In the genomic region with DNA sequence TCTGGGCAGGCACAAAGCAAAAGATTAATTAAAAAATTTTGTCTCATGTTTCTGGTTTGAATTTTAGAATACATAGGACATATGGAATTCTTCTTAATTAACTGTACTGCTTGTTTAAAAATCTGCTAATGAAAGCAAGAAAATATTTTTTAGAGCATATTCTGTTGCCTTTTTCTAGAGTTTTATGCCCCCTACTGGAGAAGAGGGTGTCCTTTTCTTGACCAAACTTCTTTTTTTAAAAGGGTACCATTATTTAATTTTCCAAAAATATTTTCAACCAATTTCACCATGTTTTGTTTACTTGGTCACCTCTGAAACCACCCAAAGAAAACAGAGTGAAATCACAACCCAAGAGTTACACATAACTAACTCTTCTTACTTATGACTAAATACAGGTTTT, we compare ENCODE assay signal across 28 mouse cellular contexts. TPM values are rescaled to one million over a fixed set of nuclear protein-coding genes. Genes with fewer than 3 reads are reported as not detected.
DNase-seq lines count a peak whose midpoint lies in the region; ATAC-seq and TF ChIP-seq lines count a peak whose summit lies in the region.
"Had no signal": no experiment of that assay in that cellular context is flagged by ENCODE, and none has a peak within 500 bp of the region (broad histone marks: within the 10 kb centered on the region; RNA-seq: fewer than 3 reads in every experiment).

No protein-coding gene starts in this region.

- H3K9me3 ChIP-seq in intestine, postnatal 0 days (ENCODE audit: control insufficient read depth), result no peaks in the 10 kb centered on the region
- H3K9me3 ChIP-seq in intestine, embryonic 15.5 days, result no peaks in the 10 kb centered on the region
- H3K9me3 ChIP-seq in midbrain, postnatal 0 days (ENCODE audit: low read length), result no peaks in the 10 kb centered on the region
- H3K9me3 ChIP-seq in midbrain, embryonic 16.5 days (replicated peaks; ENCODE audit: control insufficient read depth, low read length, poor library complexity, severe bottlenecking), result no peaks in the 10 kb centered on the region
- H3K9me3 ChIP-seq in MEL (replicated peaks; ENCODE audit: insufficient read depth, low read length), result no peaks in the 10 kb centered on the region
- H3K9me3 ChIP-seq: liver, embryonic 15.5 days; neural tube, embryonic 15.5 days had no signal

- no peaks in the 10 kb centered on the region for H3K27me3 ChIP-seq in intestine, postnatal 0 days (replicated peaks; ENCODE audit: control insufficient read depth, insufficient read depth, low read length)
- H3K27me3 ChIP-seq in intestine, embryonic 15.5 days (replicated peaks), result no peaks in the 10 kb centered on the region
- no peaks in the 10 kb centered on the region for H3K27me3 ChIP-seq in midbrain, postnatal 0 days (ENCODE audit: insufficient read depth, low read length)
- H3K27me3 ChIP-seq in midbrain, embryonic 16.5 days (ENCODE audit: control insufficient read depth, insufficient read depth, low read depth, low read length), result no peaks in the 10 kb centered on the region
- no peaks in the 10 kb centered on the region for H3K27me3 ChIP-seq in MEL (ENCODE audit: control insufficient read depth in 1 of 2, insufficient read depth in 2 of 2, low read length in 2 of 2)
- H3K27me3 ChIP-seq: liver, embryonic 15.5 days; neural tube, embryonic 15.5 days had no signal

- H3K79me2 ChIP-seq in MEL (ENCODE audit: control insufficient read depth, insufficient read depth, low read length, poor library complexity), result no peaks in the 10 kb centered on the region

- no peak for TF ChIP-seq EP300 in MEL (IDR thresholded peaks at IDR 0.05; ENCODE audit: low read depth in 1 of 2, low read length in 2 of 2)

- TF ChIP-seq CTCF in intestine, postnatal 0 days (IDR thresholded peaks at IDR 0.05; ENCODE audit: low read depth), result peak; percentile 17; the same call in 1 of the 2 replicates
- TF ChIP-seq CTCF in midbrain, postnatal 0 days (IDR thresholded peaks at IDR 0.05), result 0 out of 2 replicates have a peak, but pooled peaks have one; percentile 26
- TF ChIP-seq CTCF in MEL (IDR thresholded peaks at IDR 0.05 in 2 of 3, conservative IDR thresholded peaks at IDR 0.05 in 1 of 3; ENCODE audit: control insufficient read depth in 1 of 3, insufficient read depth in 1 of 3, low read depth in 2 of 3, low read length in 3 of 3, poor library complexity in 1 of 3, severe bottlenecking in 1 of 3), result peak in 1 of 3 experiments; percentile 37; a peak in 2 of 6 replicates

- no peak for DNase-seq in midbrain, postnatal 0 days (ENCODE audit: low spot score)
- peak; percentile 10 for DNase-seq in MEL (ENCODE audit: low read depth, low spot score)
- no peak for DNase-seq in cerebellum, postnatal 14 days
- DNase-seq in lung, adult 18-20 months, result no peak
- DNase-seq: adrenal gland, postnatal 14 days; cerebellum, adult 11 months; cerebellum, adult 9-10 months; kidney, adult 11 months; kidney, postnatal 36 days; layer of hippocampus, postnatal 36 days; liver; lung, postnatal 36 days; right cerebral cortex, postnatal 25 days; spleen, adult 18-20 months; thymus, adult 18-20 months; thymus, postnatal 25 days had no signal

- no peak for ATAC-seq in intestine, postnatal 0 days
- ATAC-seq in intestine, embryonic 15.5 days, result no peak
- no peak for ATAC-seq in midbrain, postnatal 0 days (ENCODE audit: low FRiP score)
- no peak for ATAC-seq in midbrain, embryonic 16.5 days
- ATAC-seq: forebrain, embryonic 16.5 days had no signal

- H3K4me2 ChIP-seq in intestine, postnatal 0 days (replicated peaks; ENCODE audit: low read depth), result no peak overlapping the region
- no peak overlapping the region for H3K4me2 ChIP-seq in intestine, embryonic 15.5 days (replicated peaks)
- H3K4me2 ChIP-seq in midbrain, postnatal 0 days (ENCODE audit: low read depth, low read length, poor library complexity, severe bottlenecking), result no peak overlapping the region
- H3K4me2 ChIP-seq in midbrain, embryonic 16.5 days (ENCODE audit: low read length), result no peak overlapping the region
- H3K4me2 ChIP-seq: liver, embryonic 15.5 days; midbrain, embryonic 11.5 days; neural tube, embryonic 15.5 days had no signal

- H3K4me3 ChIP-seq in intestine, postnatal 0 days (ENCODE audit: low read depth, low read length), result no peak overlapping the region
- no peak overlapping the region for H3K4me3 ChIP-seq in intestine, embryonic 15.5 days (replicated peaks)
- H3K4me3 ChIP-seq in midbrain, postnatal 0 days (ENCODE audit: low read depth, low read length), result no peak overlapping the region
- H3K4me3 ChIP-seq in midbrain, embryonic 16.5 days (ENCODE audit: low read depth, low read length), result no peak overlapping the region
- H3K4me3 ChIP-seq in MEL (ENCODE audit: control insufficient read depth in 1 of 2, insufficient read depth in 1 of 2, low read depth in 2 of 2, low read length in 2 of 2), result no peak overlapping the region
- H3K4me3 ChIP-seq: erythroblast, embryonic 14.5 days; liver, embryonic 15.5 days; neural tube, embryonic 15.5 days had no signal

- H3K27ac ChIP-seq in intestine, postnatal 0 days (ENCODE audit: low read depth, low read length), result no peak overlapping the region
- no peak overlapping the region for H3K27ac ChIP-seq in intestine, embryonic 15.5 days
- H3K27ac ChIP-seq in midbrain, postnatal 0 days (ENCODE audit: low read depth, low read length), result no peak overlapping the region
- H3K27ac ChIP-seq in midbrain, embryonic 16.5 days (ENCODE audit: low read length), result no peak overlapping the region
- H3K27ac ChIP-seq in MEL (ENCODE audit: control insufficient read depth, low read depth, low read length), result no peak overlapping the region
- H3K27ac ChIP-seq: liver, embryonic 15.5 days; neural tube, embryonic 15.5 days had no signal

- peak; percentile 4; the same call in 1 of the 2 replicates for TF ChIP-seq RAD21 in MEL (IDR thresholded peaks at IDR 0.05; ENCODE audit: low read depth, low read length)

- TF ChIP-seq POLR2A in MEL (IDR thresholded peaks at IDR 0.05; ENCODE audit: control insufficient read depth in 1 of 2, insufficient read depth in 1 of 2, low read depth in 1 of 2, low read length in 2 of 2, poor library complexity in 1 of 2), result no peak

- H3K36me3 ChIP-seq in intestine, postnatal 0 days (ENCODE audit: control insufficient read depth, insufficient read depth), result peaks cover 36% of the 10 kb centered on the region
- H3K36me3 ChIP-seq in intestine, embryonic 15.5 days, result peaks cover 5% of the 10 kb centered on the region; the same call in 1 of the 2 replicates
- H3K36me3 ChIP-seq in midbrain, postnatal 0 days (ENCODE audit: insufficient read depth, low read length), result no peaks in the 10 kb centered on the region
- no peaks in the 10 kb centered on the region for H3K36me3 ChIP-seq in midbrain, embryonic 16.5 days (ENCODE audit: control insufficient read depth, insufficient read depth, low read length)
- no peaks in the 10 kb centered on the region for H3K36me3 ChIP-seq in MEL (ENCODE audit: control insufficient read depth in 1 of 2, insufficient read depth in 2 of 2, low read length in 2 of 2)
- H3K36me3 ChIP-seq: neural tube, embryonic 15.5 days had no signal

- no peak overlapping the region for H3K9ac ChIP-seq in intestine, postnatal 0 days (ENCODE audit: low read depth, low read length)
- H3K9ac ChIP-seq in intestine, embryonic 15.5 days, result no peak overlapping the region
- H3K9ac ChIP-seq in midbrain, postnatal 0 days (replicated peaks; ENCODE audit: low read length, poor library complexity, severe bottlenecking), result no peak overlapping the region
- H3K9ac ChIP-seq in midbrain, embryonic 16.5 days (ENCODE audit: low read depth, low read length), result no peak overlapping the region
- no peak overlapping the region for H3K9ac ChIP-seq in MEL (ENCODE audit: control insufficient read depth, low read depth, low read length, poor library complexity, severe bottlenecking)
- H3K9ac ChIP-seq: liver, embryonic 15.5 days; neural tube, embryonic 15.5 days had no signal

- H3K4me1 ChIP-seq in intestine, postnatal 0 days (replicated peaks; ENCODE audit: control insufficient read depth, insufficient read depth, low read length), result no peaks in the 10 kb centered on the region
- H3K4me1 ChIP-seq in intestine, embryonic 15.5 days (replicated peaks), result no peaks in the 10 kb centered on the region
- H3K4me1 ChIP-seq in midbrain, postnatal 0 days (ENCODE audit: insufficient read depth, low read length), result no peaks in the 10 kb centered on the region
- no peaks in the 10 kb centered on the region for H3K4me1 ChIP-seq in midbrain, embryonic 16.5 days (ENCODE audit: control insufficient read depth, insufficient read depth, low read length)
- H3K4me1 ChIP-seq in MEL (ENCODE audit: control insufficient read depth in 1 of 2, insufficient read depth in 2 of 2, low read length in 2 of 2), result no peaks in the 10 kb centered on the region
- H3K4me1 ChIP-seq: liver, embryonic 15.5 days; neural tube, embryonic 15.5 days had no signal

TF ChIP-seq in MEL, 35 proteins besides CTCF, POLR2A, EP300 and RAD21:
- TF ChIP-seq USF1 (IDR thresholded peaks at IDR 0.05; ENCODE audit: low read depth, low read length), result no peak
- TF ChIP-seq KAT2A (conservative IDR thresholded peaks at IDR 0.05; ENCODE audit: low read depth, low read length), result no peak
- TF ChIP-seq POLR2AphosphoS2 (IDR thresholded peaks at IDR 0.05; ENCODE audit: low read length), result no peak
- no peak for TF ChIP-seq CHD1 (IDR thresholded peaks at IDR 0.05; ENCODE audit: low read depth, low read length)

RNA-seq across cellular contexts. Expression of gene Col10a1, which starts 9.5 kb away (rescaled TPM):
- 0.13 TPM in 1 of 2 replicates, not detected in the other for polyA plus RNA-seq in intestine, postnatal 0 days (2015; fragmentation: Nextera tagmentation; extraction: Ambion mirVana)
- polyA plus RNA-seq in intestine, embryonic 15.5 days (2015; fragmentation: Nextera tagmentation; extraction: Ambion mirVana), result 0.11 and 0.20 TPM in 2 replicates
- 0.19 and 0.60 TPM in 2 replicates for total RNA-seq in midbrain, postnatal 0 days (2014; rRNA removed)
- polyA plus RNA-seq in midbrain, postnatal 0 days (2015; fragmentation: Nextera tagmentation; extraction: Ambion mirVana), result 0.10 and 0.11 TPM in 2 replicates
- 0.15 and 0.46 TPM in 2 replicates for polyA plus RNA-seq in midbrain, embryonic 16.5 days (2015; fragmentation: Nextera tagmentation; extraction: Ambion mirVana)
- total RNA-seq in MEL (2012; rRNA removed), result 0.03 TPM in 1 of 2 replicates, not detected in the other
- under 1 TPM in 1 of 2 experiments, not detected in 1; 0.07 TPM for polyA plus RNA-seq in MEL (2012; ENCODE audit: insufficient read depth in 1 of 2, insufficient read length in 2 of 2, low read depth in 1 of 2, low replicate concordance in 2 of 2, missing spikeins in 1 of 2)
- total RNA-seq: gastrocnemius, adult 8-10 months; heart, postnatal 25 days; layer of hippocampus, postnatal 36 days; megakaryocyte, adult 5-6 weeks had no signal
- polyA plus RNA-seq: erythroblast, embryonic 14.5 days; gonadal fat pad, adult 2 months; midbrain, embryonic 11.5 days had no signal

RNA-seq across cellular contexts. Expression of gene Nt5dc1, which starts 19.1 kb away (rescaled TPM):
- 8.2 and 9.0 TPM in 2 replicates for polyA plus RNA-seq in intestine, postnatal 0 days (2015; fragmentation: Nextera tagmentation; extraction: Ambion mirVana)
- 11.7 and 12.2 TPM in 2 replicates for polyA plus RNA-seq in intestine, embryonic 15.5 days (2015; fragmentation: Nextera tagmentation; extraction: Ambion mirVana)
- 0.93 and 1.6 TPM in 2 replicates for total RNA-seq in midbrain, postnatal 0 days (2014; rRNA removed)
- polyA plus RNA-seq in midbrain, postnatal 0 days (2015; fragmentation: Nextera tagmentation; extraction: Ambion mirVana), result 1.5 and 2.6 TPM in 2 replicates
- 1.7 and 1.8 TPM in 2 replicates for polyA plus RNA-seq in midbrain, embryonic 16.5 days (2015; fragmentation: Nextera tagmentation; extraction: Ambion mirVana)
- total RNA-seq in MEL (2012; rRNA removed), result 8.9 and 9.2 TPM in 2 replicates
- 10 to 100 TPM in 1 of 2 experiments, not detected in 1; 11.5 TPM for polyA plus RNA-seq in MEL (2012; ENCODE audit: insufficient read depth in 1 of 2, insufficient read length in 2 of 2, low read depth in 1 of 2, low replicate concordance in 2 of 2, missing spikeins in 1 of 2)
